Mouse (Mus musculus): ENCODE measurements around the gene Cdh24. TPM values are rescaled to one million over a fixed set of nuclear protein-coding genes. Genes with fewer than 3 reads are reported as not detected.

The Cdh24 gene
- polyA plus RNA-seq, 1 experiment from 2014 or later = 0.25 TPM

DNA sequence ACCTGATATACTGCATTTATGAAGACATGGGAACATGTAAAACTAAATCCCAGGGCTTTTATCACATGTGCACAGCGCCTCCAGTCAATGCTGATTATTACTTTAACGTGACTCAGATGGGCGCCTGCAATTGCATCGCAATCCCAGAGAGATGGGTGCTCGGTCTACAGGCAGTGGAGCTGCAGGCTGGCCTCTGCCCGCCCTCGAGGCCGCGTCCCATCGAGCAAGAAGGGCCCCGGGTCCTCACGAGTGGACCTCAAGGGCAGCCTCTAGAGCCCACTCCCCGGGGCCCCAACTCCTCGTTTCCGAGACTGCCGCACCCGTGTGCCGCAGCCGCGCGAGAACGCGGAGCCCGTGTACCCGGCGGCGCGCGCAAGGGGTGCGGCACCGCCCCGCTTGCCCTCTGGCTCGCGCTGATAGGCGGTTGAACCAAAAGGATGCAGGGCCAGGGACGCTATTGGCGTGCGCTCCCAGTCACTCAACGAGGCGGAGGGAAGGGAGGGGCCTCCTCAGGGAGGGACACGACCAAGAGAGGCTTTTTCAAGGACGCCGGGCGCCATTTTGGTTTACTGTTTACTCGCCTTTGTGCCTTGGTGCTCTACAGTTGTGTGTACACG is 38.0 kb downstream of the Cdh24 start:
- Histone ChIP-seq H3K9ac (peak overlapping the region; percentile 85), H3K27ac (peak overlapping the region; percentile 96), H3K4me2 (peak overlapping the region; percentile 71), H3K4me3 (replicated peaks) (peak overlapping the region; percentile 75), H3K4me1 (replicated peaks) (peaks cover 45% of the 10 kb centered on the region), H3K27me3 (no peaks in the 10 kb centered on the region), H3K9me3 (replicated peaks) (no peaks in the 10 kb centered on the region), H3K36me3 (no peaks in the 10 kb centered on the region)
- ATAC-seq (ENCODE audit: low read depth) = peak; percentile 99
- DNase-seq = peak; percentile 91
- under 1% methylated on average over 46 of the region's 46 CpGs for WGBS (ENCODE audit: insufficient replicate concordance)

GRCm38 (mm10) chr14:54602613-54603012 is 38.6 kb downstream of the Cdh24 start:
- Histone ChIP-seq H3K9me3 (replicated peaks) (no peaks in the 10 kb centered on the region), H3K9ac (peak overlapping the region; percentile 85)
- 28% methylated on average over 4 of the region's 4 CpGs for WGBS (ENCODE audit: insufficient replicate concordance)

DNA sequence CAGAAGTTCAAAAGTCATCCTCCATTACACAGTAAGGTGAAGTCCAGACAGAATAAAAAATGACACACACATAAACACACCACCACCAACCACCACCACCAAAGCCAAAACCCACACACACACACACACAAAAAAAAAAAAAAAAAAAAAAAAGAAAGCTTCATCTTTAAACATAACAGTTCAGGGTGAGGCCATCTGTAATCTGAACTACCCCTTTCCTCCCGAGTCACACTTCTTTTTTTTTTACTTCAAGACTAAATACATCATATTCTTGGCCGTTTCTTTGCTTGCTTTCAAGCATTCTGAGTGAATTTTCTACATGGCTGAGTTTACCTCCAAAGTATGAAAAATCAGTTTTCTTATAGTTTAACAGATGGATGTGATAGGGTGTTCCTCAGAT is 39.6 kb downstream of the Cdh24 start:
- 0 out of 2 replicates have a peak overlapping the region, but pooled peaks have one; percentile 96 for H3K27ac ChIP-seq
- no peak for ATAC-seq (ENCODE audit: low read depth)

More at GRCm38 (mm10) chr14:54602613-54603012, 38.6 kb downstream of the Cdh24 start:
- Histone ChIP-seq H3K27ac (peak overlapping the region; percentile 96), H3K4me2 (peak overlapping the region; percentile 71), H3K27me3 (no peaks in the 10 kb centered on the region), H3K36me3 (no peaks in the 10 kb centered on the region), H3K4me3 (replicated peaks) (peak overlapping the region; percentile 75), H3K4me1 (replicated peaks) (peaks cover 45% of the 10 kb centered on the region)
- no peak for ATAC-seq (ENCODE audit: low read depth)
- no peak for DNase-seq

GRCm38 (mm10) chr14:54597084-54597483 is 44.1 kb downstream of the Cdh24 start:
- no peak for DNase-seq
- H3K27ac ChIP-seq = no peak overlapping the region
- WGBS (ENCODE audit: insufficient replicate concordance) = 60% methylated on average over 7 of the region's 7 CpGs

More for the DNA sequence above, 39.6 kb downstream of the Cdh24 start:
- Histone ChIP-seq H3K27me3 (no peaks in the 10 kb centered on the region), H3K36me3 (no peaks in the 10 kb centered on the region), H3K4me3 (replicated peaks) (no peak overlapping the region), H3K9ac (no peak overlapping the region), H3K4me1 (replicated peaks) (peaks cover 45% of the 10 kb centered on the region), H3K4me2 (no peak overlapping the region), H3K9me3 (replicated peaks) (no peaks in the 10 kb centered on the region)
- 49% methylated on average over 2 of the region's 2 CpGs for WGBS (ENCODE audit: insufficient replicate concordance)
- DNase-seq = no peak

DNA sequence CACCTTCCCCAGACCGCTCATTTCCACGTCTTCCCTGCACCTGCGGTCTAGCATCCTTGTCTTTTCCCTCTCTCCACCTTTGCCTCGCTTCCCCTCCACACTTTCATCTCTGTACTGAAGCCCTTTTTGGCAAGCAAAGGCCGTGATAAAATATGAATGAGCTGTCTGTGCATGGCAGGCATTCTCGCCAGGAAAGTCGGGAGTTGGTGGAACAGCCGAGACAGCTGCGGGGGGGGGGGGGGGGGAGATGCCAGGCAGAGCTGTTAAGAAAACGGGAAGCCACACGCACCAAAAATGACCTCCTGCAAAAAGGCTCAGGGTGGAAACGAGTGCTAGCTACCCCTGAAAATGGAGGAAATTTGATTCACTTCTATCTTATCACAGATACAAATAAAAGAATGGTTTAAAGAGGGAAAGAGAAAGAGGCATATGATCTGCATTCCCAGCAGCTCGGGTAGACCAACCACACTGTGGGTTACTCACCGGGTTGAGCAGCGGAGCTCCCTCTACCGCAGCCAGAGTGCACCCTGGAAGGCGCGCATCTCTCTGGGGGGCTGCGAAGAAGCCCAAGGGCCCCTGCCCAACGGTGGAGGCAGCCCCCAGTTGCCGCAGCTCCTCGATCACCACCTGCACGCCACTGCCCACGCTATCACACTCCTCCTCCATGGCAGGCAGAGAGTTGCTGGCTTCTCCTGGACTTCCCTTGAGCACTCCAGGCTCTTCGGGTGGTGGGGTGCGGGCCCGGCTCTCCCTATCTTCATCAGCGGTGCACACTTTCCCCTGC is 46.3 kb downstream of the Cdh24 start:
- Histone ChIP-seq H3K4me2 (no peak overlapping the region), H3K36me3 (peaks cover 16% of the 10 kb centered on the region), H3K27me3 (no peaks in the 10 kb centered on the region), H3K9ac (no peak overlapping the region), H3K27ac (no peak overlapping the region), H3K9me3 (replicated peaks) (no peaks in the 10 kb centered on the region), H3K4me1 (replicated peaks) (peaks cover 12% of the 10 kb centered on the region), H3K4me3 (replicated peaks) (no peak overlapping the region)
- 71% methylated on average over 28 of the region's 28 CpGs for WGBS (ENCODE audit: insufficient replicate concordance)
- ATAC-seq (ENCODE audit: low read depth) = no peak
- no peak for DNase-seq

More at GRCm38 (mm10) chr14:54597084-54597483, 44.1 kb downstream of the Cdh24 start:
- no peaks in the 10 kb centered on the region for H3K27me3 ChIP-seq
- no peak overlapping the region for H3K4me3 ChIP-seq (replicated peaks)
- no peak for ATAC-seq (ENCODE audit: low read depth)
- H3K9me3 ChIP-seq (replicated peaks) = no peaks in the 10 kb centered on the region
- H3K36me3 ChIP-seq = peaks cover 16% of the 10 kb centered on the region
- H3K4me1 ChIP-seq (replicated peaks) = peaks cover 19% of the 10 kb centered on the region
- H3K9ac ChIP-seq = no peak overlapping the region
- H3K4me2 ChIP-seq = no peak overlapping the region

GRCm38 (mm10) chr14:54594055-54594454 is 47.1 kb downstream of the Cdh24 start:
- WGBS (ENCODE audit: insufficient replicate concordance) = 69% methylated on average over 3 of the region's 3 CpGs
- Histone ChIP-seq H3K4me1 (replicated peaks) (peaks cover 17% of the 10 kb centered on the region), H3K9ac (no peak overlapping the region), H3K9me3 (replicated peaks) (no peaks in the 10 kb centered on the region), H3K4me3 (replicated peaks) (no peak overlapping the region), H3K27ac (no peak overlapping the region), H3K27me3 (no peaks in the 10 kb centered on the region), H3K4me2 (no peak overlapping the region), H3K36me3 (peaks cover 16% of the 10 kb centered on the region)
- ATAC-seq (ENCODE audit: low read depth) = no peak
- no peak for DNase-seq

GRCm38 (mm10) chr14:54592319-54592934 is 48.7 kb downstream of the Cdh24 start:
- DNase-seq (no peak), ATAC-seq (ENCODE audit: low read depth) (peak; percentile 55)
- 29% methylated on average over 10 of the region's 10 CpGs for WGBS (ENCODE audit: insufficient replicate concordance)
- no peak overlapping the region for H3K9ac ChIP-seq
- H3K27ac ChIP-seq = peak overlapping the region; percentile 8; the same call in 1 of the 2 replicates
- no peak overlapping the region for H3K4me2 ChIP-seq
- H3K36me3 ChIP-seq = peaks cover 16% of the 10 kb centered on the region
- H3K27me3 ChIP-seq = no peaks in the 10 kb centered on the region
- H3K9me3 ChIP-seq (replicated peaks) = no peaks in the 10 kb centered on the region
- no peak overlapping the region for H3K4me3 ChIP-seq (replicated peaks)
- H3K4me1 ChIP-seq (replicated peaks) = peaks cover 24% of the 10 kb centered on the region

DNA sequence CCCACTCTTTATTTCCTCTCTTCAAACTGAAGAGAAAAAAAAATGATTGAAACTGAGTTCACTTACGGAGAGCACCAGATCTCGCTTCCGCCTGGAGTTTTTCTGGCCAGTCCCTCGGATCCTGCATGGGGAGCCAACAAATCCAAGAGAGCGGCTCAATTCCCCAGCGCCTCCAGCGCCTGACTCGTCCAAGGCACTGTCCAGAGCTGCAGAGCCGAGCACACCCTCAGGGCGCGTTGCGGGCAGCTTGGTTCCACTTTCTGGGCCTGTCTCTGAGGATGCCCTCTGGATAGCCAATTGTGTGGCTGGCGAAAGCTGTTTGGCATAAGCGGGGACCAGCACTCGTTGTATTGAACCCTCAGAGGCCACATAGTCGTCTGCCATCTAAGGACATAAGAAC is 50.1 kb downstream of the Cdh24 start:
- ATAC-seq (ENCODE audit: low read depth) (no peak), DNase-seq (no peak)
- no peak overlapping the region for H3K4me2 ChIP-seq
- H3K4me1 ChIP-seq (replicated peaks) = peaks cover 24% of the 10 kb centered on the region
- H3K9ac ChIP-seq = no peak overlapping the region
- no peak overlapping the region for H3K27ac ChIP-seq
- H3K36me3 ChIP-seq = peaks cover 16% of the 10 kb centered on the region
- H3K27me3 ChIP-seq = no peaks in the 10 kb centered on the region
- WGBS (ENCODE audit: insufficient replicate concordance) = 87% methylated on average over 16 of the region's 16 CpGs
- no peaks in the 10 kb centered on the region for H3K9me3 ChIP-seq (replicated peaks)
- H3K4me3 ChIP-seq (replicated peaks) = no peak overlapping the region

DNA sequence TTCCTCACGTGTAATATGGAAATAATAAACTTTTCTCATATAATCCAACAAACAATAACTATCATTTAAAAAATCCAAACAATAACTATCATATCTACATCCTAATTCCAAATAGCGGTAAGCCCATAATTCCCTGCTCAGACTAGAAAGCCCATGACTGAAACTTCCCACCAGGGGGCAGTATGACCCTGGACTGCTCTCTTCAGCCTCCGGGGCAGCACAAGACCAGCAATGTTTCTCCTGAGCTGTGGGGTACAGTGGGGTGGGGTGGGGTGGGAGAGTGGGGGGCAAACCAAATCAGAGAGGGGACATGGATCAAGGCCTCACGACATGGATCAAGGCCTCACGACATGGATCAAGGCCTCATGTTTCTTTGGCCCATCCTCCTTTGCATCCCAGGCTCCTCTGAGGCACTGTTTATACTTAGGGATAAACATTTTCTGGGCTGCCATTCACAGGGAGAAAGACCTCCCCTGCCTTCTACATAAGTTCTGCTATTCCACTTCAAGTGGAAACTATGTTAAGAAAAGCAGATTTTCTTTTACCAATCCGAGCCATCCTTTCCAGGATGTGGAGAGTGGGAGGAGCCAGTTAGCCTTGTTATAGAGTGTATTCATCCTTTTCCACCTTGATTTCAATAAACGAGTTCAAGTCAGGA is 57.4 kb downstream of the Cdh24 start:
- Histone ChIP-seq H3K4me2 (no peak overlapping the region), H3K27me3 (peaks cover 9% of the 10 kb centered on the region), H3K27ac (no peak overlapping the region), H3K4me1 (replicated peaks) (peaks cover 28% of the 10 kb centered on the region), H3K9me3 (replicated peaks) (no peaks in the 10 kb centered on the region), H3K4me3 (replicated peaks) (no peak overlapping the region), H3K36me3 (peaks cover 6% of the 10 kb centered on the region; the same call in 1 of the 2 replicates), H3K9ac (no peak overlapping the region)
- ATAC-seq (ENCODE audit: low read depth) (no peak), DNase-seq (peak; percentile 52)
- 40% methylated on average over 7 of the region's 7 CpGs for WGBS (ENCODE audit: insufficient replicate concordance)

- Histone ChIP-seq H3K9ac (no peak overlapping the region), H3K4me1 (replicated peaks) (peaks cover 35% of the 10 kb centered on the region), H3K9me3 (replicated peaks) (no peaks in the 10 kb centered on the region), H3K27me3 (peaks cover 22% of the 10 kb centered on the region), H3K4me3 (replicated peaks) (no peak overlapping the region), H3K27ac (peak overlapping the region; percentile 55; the same call in 1 of the 2 replicates), H3K4me2 (no peak overlapping the region), H3K36me3 (peaks cover 6% of the 10 kb centered on the region; the same call in 1 of the 2 replicates)
- WGBS (ENCODE audit: insufficient replicate concordance) = 70% methylated on average over 9 of the region's 9 CpGs
- DNase-seq (no peak), ATAC-seq (ENCODE audit: low read depth) (peak; percentile 58)
Measured at GRCm38 (mm10) chr14:54582536-54582935, 58.6 kb downstream of the Cdh24 start.

All from liver, embryonic 13.5 days (tissue).